ENCODE assay signal across 16 mouse cellular contexts in the genomic region with DNA sequence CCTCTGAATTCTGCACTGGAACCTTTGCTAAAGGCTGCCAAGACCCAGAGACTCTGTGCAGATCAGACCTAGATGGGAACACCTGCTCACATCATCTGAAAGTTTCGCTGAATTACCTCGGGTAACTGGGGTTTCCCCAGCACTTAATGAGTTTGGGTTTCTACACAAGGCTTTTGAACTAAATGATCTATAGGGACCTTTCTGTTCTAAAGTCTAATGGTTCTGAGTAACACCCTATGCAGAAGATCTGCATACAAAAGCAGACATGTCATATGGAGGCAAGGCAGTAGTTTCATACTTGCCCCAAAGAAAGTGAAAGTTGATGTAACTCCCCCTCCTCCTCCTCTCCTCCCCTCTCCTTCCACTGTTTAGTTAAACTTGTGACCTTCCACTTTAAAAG.
"Had no signal": no experiment of that assay in that cellular context is flagged by ENCODE, and none has a peak within 500 bp of the region (broad histone marks: within the 10 kb centered on the region; RNA-seq: fewer than 3 reads in every experiment).

No protein-coding gene starts in this region.

- ATAC-seq: liver, embryonic 12.5 days; midbrain, embryonic 13.5 days had no signal

- H3K9ac ChIP-seq: limb, embryonic 15.5 days; liver, embryonic 12.5 days; lung, embryonic 14.5 days; midbrain, embryonic 13.5 days; neural tube, embryonic 12.5 days had no signal

- H3K4me3 ChIP-seq: limb, embryonic 15.5 days; liver, embryonic 12.5 days; midbrain, embryonic 13.5 days; myocyte; neural tube, embryonic 12.5 days had no signal

- H3K4me2 ChIP-seq: limb, embryonic 15.5 days; liver, embryonic 12.5 days; lung, embryonic 14.5 days; midbrain, embryonic 13.5 days; neural tube, embryonic 12.5 days had no signal

- H3K27ac ChIP-seq: kidney, postnatal 0 days; limb, embryonic 15.5 days; liver, embryonic 12.5 days; macrophage; midbrain, embryonic 13.5 days; neural tube, embryonic 12.5 days had no signal

- H3K4me1 ChIP-seq: neural tube, embryonic 12.5 days had no signal

- H3K27me3 ChIP-seq: limb, embryonic 15.5 days; liver, embryonic 12.5 days; neural tube, embryonic 12.5 days had no signal

- DNase-seq: kidney, adult 9 months; kidney, postnatal 36 days; layer of hippocampus, adult 9-11 months; layer of hippocampus, postnatal 36 days; lung, embryonic 14.5 days; lung, postnatal 10 days; spleen, adult 18-20 months; thymus, adult 18-20 months; thymus, postnatal 14 days had no signal

- H3K36me3 ChIP-seq: limb, embryonic 15.5 days; liver, embryonic 12.5 days; midbrain, embryonic 13.5 days; neural tube, embryonic 12.5 days had no signal

- H3K9me3 ChIP-seq: limb, embryonic 15.5 days; liver, embryonic 12.5 days; midbrain, embryonic 13.5 days; neural tube, embryonic 12.5 days had no signal
